Mouse (Mus musculus) monocyte, adult 5-6 weeks (primary cell): ENCODE data around the gene 1700010I14Rik. TPM values are rescaled to one million over a fixed set of nuclear protein-coding genes. Genes with fewer than 3 reads are reported as not detected.

Experiments
- ATAC-seq: fragments of 153-309, 156-312 bp; replicated peaks from 2 replicates; pipeline ENCODE4 v1.8.0; 2017; ENCODE audit warnings: mild to moderate bottlenecking; ENCODE audit not compliant: low TSS enrichment, insufficient number of reproducible peaks, severe bottlenecking, poor library complexity, low FRiP score
- total RNA-seq: library from RNA; stranded (forward); fragments of 200-1000, 200-491, 200-594 nt; gene quantifications from 3 replicates; pipeline ENCODE4 v1.2.3, GENCODE M21; 2017

Gene 1700010I14Rik
- 3.6 to 8.1 TPM (median 6.1 TPM) in 3 replicates for total RNA-seq

DNA sequence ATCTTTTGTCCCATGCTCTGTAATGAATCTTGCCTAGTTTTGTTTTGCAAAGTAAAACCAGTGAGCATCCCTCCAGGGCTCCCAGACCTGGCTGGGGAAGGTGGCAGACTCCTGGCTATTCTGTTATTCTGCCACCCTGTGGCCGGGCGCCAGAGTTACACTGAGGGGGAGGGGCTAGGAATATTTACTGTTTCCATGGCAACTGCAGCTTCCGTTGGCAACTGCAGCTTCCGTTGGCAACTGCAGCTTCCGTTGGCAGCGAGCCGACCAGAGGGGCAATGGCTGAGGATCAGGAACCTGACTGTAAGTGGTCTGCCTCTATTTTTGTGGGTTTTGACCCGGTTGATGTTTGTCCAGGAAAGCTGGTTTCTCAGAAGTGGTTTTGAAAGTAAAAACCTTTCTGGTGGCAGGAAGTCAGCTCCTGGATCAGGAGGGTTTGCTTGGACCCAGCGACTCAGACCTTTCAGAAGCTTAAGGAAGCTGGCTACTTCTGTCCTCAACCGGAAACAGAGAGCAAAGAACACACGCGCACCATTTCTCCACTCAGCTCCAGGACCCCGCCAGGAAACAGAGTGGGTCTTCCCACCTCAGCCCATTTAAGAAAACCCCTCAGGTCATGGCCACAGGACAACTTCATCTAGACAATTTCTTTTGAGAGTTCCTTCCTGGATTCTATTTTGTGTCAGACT lies at the start of gene 1700010I14Rik:
1700010I14Rik (plus strand) TSS at position 215 of the 689 bp plus-strand sequence.
- ATAC-seq: peak; percentile 94

DNA sequence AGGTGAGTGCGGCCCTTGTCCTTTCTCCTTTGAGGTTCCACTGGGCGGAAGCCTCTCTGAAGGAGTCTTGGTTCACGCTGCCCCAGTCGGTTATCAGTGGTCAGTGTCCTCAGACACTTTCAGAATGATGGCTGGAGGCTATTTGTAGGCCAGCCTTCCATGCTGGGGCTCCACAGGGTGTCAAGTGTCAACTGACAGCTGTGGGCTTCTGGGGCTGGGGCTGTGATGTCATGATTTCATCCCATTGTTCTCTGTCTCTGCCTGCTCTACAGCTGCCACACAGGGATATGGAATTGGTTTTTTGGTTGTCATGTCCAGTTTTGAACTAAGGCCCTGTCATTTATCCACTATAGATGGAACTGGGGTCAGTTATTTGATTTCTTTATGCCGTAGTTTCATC lies 36.5 kb upstream of the 1700010I14Rik start:
- ATAC-seq: no peak

DNA sequence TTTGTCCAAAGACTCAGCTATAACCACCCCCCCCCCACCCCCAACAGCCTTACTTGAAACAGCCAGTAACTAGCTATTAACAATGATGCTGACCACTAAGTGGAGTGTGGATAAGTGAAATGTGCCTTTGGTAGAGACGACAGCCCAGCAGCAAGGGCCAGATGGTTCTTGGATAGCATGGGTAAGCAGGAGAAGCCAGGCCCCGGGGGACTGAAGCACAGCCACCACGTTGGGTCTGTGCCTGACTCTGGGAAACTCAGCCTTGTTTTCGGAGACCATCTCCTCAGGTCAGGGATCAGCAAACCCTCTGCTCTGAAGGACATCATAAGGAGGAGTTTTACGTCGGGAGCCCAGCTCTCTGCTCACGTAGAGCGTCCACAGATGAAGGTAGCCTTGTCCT lies 35.2 kb upstream of the 1700010I14Rik start:
- ATAC-seq: no peak

DNA sequence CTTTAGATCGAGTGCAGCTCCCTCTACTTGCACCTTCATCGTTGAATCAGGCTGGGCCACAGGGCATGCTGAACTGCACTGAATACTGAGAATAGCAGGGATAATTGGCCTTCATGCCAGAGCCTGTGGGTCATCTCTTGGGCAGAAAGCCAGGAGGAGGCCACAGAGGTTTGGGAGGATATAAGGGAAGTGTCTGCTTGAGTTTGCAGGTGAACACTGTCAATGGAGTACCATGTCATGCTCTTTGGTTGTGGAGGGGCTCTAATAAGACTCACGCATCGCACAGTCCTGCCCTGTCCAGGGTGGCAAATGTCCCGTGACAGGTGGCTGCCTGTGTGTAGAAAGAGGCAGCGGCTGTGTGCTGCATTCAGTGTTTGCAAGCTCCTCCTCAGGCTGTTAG lies 30.0 kb upstream of the 1700010I14Rik start:
- ATAC-seq: no peak

DNA sequence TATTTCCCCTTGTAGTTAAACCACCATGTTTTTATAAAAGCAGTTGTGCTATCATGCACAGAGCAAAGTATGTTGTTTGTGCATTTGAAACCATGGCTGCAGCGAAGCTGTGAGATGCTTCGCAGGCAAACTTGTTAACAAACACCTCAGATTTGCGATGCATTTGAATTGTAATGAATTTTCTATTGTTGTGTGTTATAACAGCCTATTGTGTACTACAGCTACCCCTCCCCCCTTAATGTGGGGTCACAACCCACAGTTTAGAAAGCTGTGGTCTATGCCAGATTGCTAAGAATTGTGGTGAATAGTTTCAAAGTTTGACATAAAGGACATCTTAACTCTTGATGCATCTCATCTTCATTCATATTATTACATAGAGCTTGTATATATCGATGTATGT lies 27.7 kb upstream of the 1700010I14Rik start:
- no peak for ATAC-seq

DNA sequence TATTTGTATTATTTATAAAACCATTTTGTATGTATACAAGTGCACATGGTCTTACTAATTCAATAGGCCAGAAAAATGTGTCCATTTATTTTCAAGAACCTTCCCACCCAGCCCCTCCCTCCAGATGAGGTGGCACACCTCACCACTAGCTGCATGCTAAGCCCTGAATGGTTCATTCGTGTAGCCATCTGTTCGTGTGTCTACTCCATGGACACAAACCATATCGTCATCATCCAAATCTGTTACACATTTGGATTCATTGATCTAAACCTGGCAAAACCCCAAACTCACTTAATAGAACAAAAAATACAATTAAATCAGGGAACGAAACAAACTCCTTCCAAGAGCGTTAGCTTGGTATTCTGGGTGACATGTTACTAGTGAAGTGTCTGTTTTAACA lies 27.0 kb upstream of the 1700010I14Rik start:
- no peak for ATAC-seq

DNA sequence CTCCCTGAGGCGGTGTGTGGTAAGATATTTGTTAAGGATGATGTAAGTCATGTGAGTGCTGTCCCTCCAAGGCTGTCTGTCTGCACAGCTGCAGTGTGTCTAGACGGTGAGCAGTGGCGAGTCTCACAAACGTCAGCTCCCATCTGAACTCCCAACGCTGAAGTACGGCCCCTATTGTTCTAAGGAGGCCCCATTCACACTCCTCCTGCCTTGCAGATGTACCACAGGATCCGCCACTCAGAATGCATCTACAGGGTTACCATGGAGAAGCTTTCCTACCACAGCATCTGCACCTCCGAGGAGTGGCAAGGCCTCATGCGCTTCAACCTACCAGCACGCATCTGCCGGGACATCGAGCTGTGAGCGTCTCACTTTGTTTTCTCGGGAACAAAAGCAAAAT lies 26.5 kb upstream of the 1700010I14Rik start:
- ATAC-seq: no peak

DNA sequence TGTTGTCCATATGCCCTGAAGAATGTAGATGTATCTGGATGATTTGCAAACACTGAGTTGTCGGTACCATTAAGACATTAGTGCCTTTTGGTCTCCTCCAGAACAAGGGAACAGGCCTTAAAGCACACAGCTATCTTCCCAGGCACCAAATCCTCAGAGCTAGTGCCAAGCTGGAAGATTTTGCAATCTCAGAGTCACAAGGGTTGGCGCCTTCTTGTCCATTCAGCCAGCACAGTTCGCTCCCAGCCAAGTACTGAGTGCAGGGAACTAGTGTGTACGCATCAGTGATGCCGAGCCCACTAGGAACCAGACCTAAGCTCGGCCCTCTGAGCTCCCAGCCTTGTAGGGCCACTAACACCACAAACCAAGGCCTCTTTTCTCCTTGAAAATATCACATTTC lies 23.0 kb upstream of the 1700010I14Rik start:
- ATAC-seq: no peak

DNA sequence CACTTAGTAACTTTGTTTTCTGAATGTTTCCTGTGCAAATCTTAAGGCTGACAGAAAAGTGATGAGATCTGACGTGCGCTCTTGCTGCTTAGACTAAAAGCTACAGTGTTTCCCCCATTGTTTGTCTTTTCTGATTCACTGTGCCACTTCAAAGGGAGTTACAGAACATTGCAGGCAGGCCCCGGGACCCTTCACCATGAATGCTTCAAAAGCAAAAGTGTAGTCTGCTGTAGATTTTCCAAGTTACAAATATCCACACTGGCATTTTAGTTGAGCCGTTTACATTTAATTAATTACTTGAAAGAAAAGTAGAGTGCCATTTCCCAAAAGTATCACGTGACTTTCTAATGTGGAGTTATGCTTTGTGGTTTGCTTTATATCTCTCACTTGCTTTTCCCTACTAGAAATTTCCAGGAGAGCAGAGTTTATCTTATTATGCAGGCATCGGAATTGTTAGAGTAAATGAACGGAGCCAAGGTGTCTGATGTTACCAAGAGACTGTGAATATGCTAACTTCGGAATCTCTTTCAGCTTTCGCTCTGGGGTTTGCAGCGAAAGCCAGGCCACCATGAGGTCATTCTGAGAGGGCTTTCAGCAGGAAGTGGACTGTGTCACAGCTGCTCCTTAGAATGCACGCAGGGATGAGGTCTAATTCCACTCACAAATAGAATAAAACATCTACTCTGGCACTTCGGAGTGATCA lies 15.8 kb upstream of the 1700010I14Rik start:
- no peak for ATAC-seq

DNA sequence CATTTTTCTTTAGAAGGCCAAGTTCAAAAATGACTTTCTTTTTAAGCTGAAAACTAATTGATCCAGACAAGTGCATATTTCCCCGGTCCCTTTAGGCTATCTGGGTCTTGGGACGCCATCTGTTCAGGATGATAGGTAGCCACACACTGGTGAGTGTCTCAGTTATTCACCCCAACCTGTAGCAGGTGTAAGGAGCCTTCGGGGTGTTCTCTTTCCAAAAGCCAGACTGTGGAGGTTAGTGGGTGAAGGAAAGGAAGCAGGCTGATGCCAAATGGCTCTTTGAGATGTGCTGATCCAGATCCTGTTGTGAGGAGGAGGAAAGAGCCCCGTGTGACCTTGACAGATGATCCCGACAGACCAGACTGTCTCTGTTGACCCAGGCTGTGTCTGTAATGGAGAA lies 14.8 kb upstream of the 1700010I14Rik start:
- no peak for ATAC-seq

DNA sequence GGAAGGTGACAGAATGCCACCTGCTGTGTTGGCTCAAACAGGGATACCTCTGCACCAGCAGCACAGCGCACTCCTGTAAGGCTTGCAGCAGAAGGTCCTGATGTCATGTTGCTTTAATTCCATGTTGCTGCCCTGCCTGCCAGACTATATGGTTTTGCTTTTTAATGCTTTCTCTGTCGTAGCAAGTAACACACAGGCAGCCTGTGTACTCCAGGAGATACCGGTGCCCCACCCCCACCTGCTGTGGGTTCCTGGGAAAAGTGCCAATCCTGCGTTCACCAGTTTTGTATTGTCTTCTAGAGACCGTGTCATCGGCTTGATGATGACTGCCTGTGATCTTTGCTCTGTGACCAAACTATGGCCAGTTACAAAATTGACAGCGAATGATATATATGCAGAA lies 13.7 kb upstream of the 1700010I14Rik start:
- no peak for ATAC-seq

DNA sequence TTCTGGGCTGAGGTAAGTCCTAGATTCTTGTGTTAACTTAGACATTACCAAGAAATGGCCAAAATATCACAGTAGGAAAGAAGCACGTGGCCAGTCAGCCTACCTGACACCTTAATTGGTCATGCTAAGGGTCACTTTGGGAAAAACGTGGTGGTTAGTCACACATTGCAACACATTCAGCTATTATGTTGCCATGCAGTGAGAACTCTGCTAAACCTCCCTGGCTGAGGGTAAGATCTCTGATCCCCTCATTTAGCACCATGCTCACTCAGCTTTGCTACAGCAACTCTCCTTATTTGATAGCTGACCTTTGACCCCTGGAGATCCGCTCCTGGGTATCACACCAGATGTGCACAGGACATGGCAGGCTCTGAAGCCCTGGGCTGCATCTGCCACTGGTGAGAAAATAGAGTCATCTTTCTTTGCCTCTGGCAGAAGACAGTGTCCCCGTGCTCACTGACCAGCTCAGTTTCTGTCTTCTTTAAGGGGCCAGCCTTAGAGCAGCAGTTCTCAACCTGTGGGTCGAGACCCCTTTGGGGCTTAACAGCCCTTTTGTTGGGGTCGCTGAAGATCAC lies 13.2 kb upstream of the 1700010I14Rik start:
- ATAC-seq: no peak

DNA sequence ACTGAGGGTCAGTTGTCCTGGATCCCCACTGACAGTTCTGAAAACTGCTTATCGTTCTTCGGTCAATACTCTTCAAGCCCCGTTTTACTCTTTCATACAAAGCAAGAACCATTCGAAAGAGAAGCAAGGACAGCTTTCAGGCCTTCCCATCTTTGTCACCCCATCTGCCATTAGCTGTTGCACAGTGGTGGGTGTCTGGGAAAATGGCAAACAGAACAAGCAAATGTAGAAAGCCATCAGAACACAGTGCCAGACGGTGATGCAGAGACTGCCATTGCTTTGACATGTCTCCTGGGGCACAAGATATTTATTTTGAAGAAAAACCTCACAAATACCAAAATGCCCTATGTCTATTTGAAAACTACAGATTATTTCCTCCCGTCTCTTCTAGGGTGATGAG lies 11.4 kb upstream of the 1700010I14Rik start:
- no peak for ATAC-seq

DNA sequence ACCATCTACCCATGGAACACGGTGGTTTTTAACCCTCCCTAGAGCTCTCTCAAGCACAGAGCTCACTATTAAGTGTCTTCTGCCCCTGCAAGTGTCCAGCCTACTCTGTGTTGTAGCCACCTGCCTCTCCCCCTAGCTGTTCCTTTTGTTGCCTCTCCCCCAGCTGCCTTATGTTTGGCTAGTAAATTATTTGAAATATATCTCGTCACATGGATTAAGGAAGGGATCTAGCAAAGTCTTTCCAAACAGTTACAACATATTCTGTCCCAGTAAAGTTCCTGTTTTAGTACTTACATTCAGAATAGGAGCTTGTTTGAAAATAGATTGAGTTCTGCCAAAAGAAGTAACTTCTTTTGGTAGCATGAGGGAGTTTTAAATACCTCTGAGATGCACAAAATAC lies 10.9 kb upstream of the 1700010I14Rik start:
- no peak for ATAC-seq

DNA sequence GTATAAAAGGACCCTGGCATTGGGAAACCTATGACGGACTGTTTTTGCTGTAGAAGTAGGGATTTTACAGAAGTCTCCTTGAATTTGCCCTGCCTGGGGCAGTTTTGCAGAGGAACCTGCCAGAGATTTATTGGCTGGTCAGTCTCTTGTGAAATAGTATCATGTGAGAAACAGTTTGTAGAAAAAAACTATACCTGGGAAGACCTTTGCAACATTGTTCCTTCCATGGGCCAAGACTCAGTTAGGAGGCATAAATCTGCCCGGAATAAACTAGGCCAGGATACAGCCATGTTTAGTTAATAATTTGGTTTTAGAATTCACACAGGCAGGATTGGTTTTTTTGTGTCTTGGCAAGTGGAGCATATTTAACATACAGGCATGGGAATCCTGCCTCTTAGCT lies 4.6 kb upstream of the 1700010I14Rik start:
- ATAC-seq: no peak

DNA sequence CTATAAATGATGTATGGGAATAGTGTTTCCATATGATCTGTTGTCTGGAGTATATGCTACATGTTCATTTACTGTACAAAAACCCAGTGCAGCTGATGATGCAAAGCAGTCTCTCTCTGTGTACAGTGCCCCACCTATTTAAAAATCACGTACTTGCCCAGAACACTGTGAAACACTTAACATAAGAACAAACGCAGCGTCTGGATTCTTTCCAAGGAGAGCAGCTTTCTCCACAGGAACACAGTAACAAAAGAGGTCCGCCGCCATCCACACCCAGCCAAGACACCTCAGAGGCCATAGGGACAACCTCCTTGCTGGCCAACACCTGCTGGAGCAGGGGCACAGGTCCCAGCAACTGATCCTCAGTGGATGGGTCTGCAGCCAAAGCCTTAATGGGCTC lies 2.4 kb upstream of the 1700010I14Rik start:
- no peak for ATAC-seq

DNA sequence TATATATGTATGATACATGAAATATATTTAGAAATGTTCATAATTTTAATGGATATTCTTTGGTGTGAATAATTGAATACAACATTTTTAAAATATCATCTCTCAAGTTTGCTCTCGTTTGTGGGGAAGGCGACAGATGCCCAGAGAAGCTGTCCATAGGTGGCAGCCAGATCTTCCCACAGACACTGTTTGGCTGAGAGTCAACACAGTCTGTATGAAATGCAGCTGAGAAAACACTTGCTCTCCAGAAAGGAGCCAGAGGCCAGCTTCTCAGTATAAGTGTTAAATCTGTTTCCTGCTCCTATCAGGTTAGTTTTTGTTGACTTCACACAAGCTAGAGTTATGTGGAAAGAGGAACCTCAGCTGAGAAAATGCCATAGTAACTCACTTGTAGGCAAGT lies 1.6 kb upstream of the 1700010I14Rik start:
- no peak for ATAC-seq

DNA sequence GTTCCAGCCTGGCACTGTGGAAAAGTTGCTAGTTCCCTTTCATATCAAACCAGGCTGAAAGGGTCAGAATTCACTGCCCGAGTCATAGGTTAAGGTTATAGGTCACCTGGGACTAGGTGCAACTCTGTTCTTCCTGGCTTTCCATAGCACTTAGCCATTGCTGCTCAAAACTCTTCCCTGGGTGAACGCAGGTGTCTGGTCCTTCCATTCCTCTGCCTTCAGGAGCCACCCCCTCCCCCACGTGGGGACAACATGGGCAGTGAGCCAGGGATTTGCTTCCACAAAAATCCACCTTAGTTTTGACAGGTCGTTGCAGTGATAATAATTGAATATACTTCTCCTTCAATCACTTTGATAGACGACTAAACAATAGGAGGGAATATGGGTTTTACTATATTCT lies 764 bp upstream of the 1700010I14Rik start:
- no peak for ATAC-seq

DNA sequence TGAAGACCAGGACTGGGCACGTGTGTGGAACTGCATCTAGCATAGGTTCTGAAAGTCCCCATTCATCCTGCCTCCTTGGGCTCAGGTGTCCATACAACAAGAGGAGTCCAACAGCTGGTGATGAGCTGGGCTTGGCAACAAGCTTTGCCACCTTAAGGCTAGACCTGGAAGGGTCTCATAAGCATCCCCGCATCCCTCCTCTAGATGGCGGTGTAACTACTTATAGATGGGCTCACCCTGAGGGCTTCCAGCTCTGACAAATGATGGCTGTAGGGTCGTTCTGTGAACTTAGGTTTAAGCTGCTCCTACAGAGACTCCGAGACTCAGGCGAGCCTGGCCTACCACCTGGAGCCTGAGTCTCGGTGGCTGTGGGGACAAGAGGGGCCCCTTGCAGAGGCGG lies 3.0 kb downstream of the 1700010I14Rik start:
- no peak for ATAC-seq

DNA sequence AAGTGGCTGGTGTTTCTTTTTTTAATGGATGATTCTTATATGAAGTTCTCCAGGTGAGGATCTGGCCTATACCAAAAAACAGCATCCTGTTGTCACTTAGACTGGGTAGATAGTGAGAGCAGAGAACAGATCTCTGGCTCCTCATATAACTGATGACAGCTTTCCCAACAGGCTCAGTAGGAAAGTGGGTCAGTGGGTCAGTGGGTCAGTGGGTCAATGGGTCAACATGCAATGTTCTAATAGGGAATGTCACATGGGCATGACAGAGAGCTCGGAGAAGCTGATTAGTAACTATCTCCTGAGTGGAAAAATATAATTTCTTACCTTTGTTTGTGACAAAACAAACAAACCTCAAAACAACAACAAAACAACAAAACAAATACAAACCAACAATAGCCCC lies 7.2 kb downstream of the 1700010I14Rik start:
- ATAC-seq: no peak
